Mouse (Mus musculus) neutrophil, adult 59 days (primary cell): ENCODE results near the gene Mbd3l1. TPM values are rescaled to one million over a fixed set of nuclear protein-coding genes. Genes with fewer than 3 reads are reported as not detected.

ENCODE experiments used
- total RNA-seq, 2 experiments: library from RNA; stranded (reverse); gene quantifications; 1 replicate in 1 of 2; 2 replicates in 1 of 2; pipeline ENCODE4 v1.2.4; 2023

Mbd3l1 gene
- total RNA-seq: not detected

DNA sequence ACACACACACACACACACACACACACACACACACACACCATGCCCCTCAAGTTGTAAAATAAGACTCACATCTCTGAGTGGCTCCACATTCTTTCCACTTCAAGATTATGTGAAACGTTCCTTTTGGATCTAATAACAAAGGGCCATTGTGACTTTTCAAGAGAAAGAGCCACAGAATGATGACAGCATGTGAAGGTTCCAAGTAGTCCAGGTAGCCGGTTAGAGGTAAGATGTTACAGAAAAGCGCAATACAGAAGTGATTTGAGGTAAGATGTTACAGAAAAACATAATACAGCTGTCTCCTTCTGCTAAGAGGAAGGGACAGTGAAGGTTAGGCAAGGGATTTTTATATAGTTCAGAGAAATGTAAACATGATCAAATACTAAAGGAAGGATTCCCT is at the start of gene Mbd3l1, which contains the start of gene Zfp558:
Gene Mbd3l1, plus strand, starts transcription at position 192 of the 400 bp plus-strand sequence.
Gene Zfp558, minus strand, starts transcription at position 101 of the 400 bp plus-strand sequence.

DNA sequence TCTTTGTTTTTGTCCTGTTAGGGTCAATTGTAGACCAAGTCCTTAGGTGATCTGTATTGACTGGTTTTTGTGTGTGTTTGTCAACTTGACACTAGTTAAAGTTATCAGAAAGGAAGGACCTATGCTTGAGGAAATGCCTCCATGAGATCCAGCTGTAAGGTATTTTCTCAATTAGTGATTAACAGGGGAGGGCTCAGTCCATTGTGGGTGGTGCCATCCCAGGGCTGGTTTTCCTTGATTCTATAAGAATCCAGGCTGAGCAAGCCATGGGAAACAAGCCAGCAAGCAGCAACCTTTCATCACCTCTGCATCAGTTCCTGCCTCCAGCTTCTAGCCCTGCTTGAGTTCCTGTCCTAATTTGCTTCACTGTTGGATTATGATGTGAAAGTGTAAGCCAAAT is 47.8 kb upstream of the Mbd3l1 start, which contains the start of gene Mbd3l2:
Gene Mbd3l2, plus strand, starts transcription at position 301 of the 400 bp plus-strand sequence.

Other genes starting within 250 kb of the Mbd3l1 start
- 10 to 100 TPM; 21.6 to 33.2 TPM for gene Chordc1, start 186.2 kb upstream of the Mbd3l1 start, total RNA-seq
- not detected for gene Naalad2, start 75.4 kb upstream of the Mbd3l1 start, total RNA-seq
- not detected for gene Ubtfl1, start 73.9 kb upstream of the Mbd3l1 start, total RNA-seq
- not detected for gene Mbd3l2, start 47.7 kb upstream of the Mbd3l1 start, total RNA-seq
- gene Zfp558, start 91 bp upstream of the Mbd3l1 start, total RNA-seq: under 1 TPM in 1 of 2 experiments, not detected in 1; 0.79 TPM
- gene Muc16, start 196.2 kb downstream of the Mbd3l1 start, total RNA-seq: not detected